ENCODE assay signal across 33 mouse cellular contexts in genomic region chr9:14948843-14949242, GRCm38 (mm10). TPM values are rescaled to one million over a fixed set of nuclear protein-coding genes. Genes with fewer than 3 reads are reported as not detected.
DNase-seq lines count a peak whose midpoint lies in the region; ATAC-seq and TF ChIP-seq lines count a peak whose summit lies in the region.
"Had no signal": no experiment of that assay in that cellular context is flagged by ENCODE, and none has a peak within 500 bp of the region (broad histone marks: within the 10 kb centered on the region; RNA-seq: fewer than 3 reads in every experiment).

No protein-coding gene starts in this region.

- no peaks in the 10 kb centered on the region for H3K4me1 ChIP-seq in forebrain, embryonic 13.5 days
- H3K4me1 ChIP-seq in forebrain, embryonic 15.5 days = no peaks in the 10 kb centered on the region
- H3K4me1 ChIP-seq in midbrain, embryonic 10.5 days = peaks cover 23% of the 10 kb centered on the region
- no peaks in the 10 kb centered on the region for H3K4me1 ChIP-seq in midbrain, postnatal 0 days (ENCODE audit: insufficient read depth, low read length)
- H3K4me1 ChIP-seq in midbrain, embryonic 13.5 days (replicated peaks) = peaks cover 17% of the 10 kb centered on the region
- H3K4me1 ChIP-seq: embryonic facial prominence, embryonic 13.5 days; heart, embryonic 12.5 days; heart, embryonic 15.5 days had no signal

- H3K9ac ChIP-seq in forebrain, embryonic 13.5 days = no peak overlapping the region
- H3K9ac ChIP-seq in forebrain, embryonic 15.5 days (replicated peaks) = no peak overlapping the region
- no peak overlapping the region for H3K9ac ChIP-seq in midbrain, postnatal 0 days (replicated peaks; ENCODE audit: low read length, poor library complexity, severe bottlenecking)
- no peak overlapping the region for H3K9ac ChIP-seq in midbrain, embryonic 13.5 days (replicated peaks)
- H3K9ac ChIP-seq: embryonic facial prominence, embryonic 13.5 days; forebrain, embryonic 12.5 days; forebrain, postnatal 0 days; heart, embryonic 12.5 days; heart, embryonic 15.5 days; hindbrain, embryonic 12.5 days had no signal

- peaks cover 7% of the 10 kb centered on the region for H3K9me3 ChIP-seq in forebrain, embryonic 13.5 days (replicated peaks)
- no peaks in the 10 kb centered on the region for H3K9me3 ChIP-seq in forebrain, embryonic 15.5 days
- H3K9me3 ChIP-seq in midbrain, embryonic 10.5 days (replicated peaks) = peaks cover 7% of the 10 kb centered on the region; the same call in 1 of the 2 replicates
- no peaks in the 10 kb centered on the region for H3K9me3 ChIP-seq in midbrain, postnatal 0 days (ENCODE audit: low read length)
- H3K9me3 ChIP-seq in midbrain, embryonic 13.5 days = no peaks in the 10 kb centered on the region; the same call in 1 of the 2 replicates
- H3K9me3 ChIP-seq: embryonic facial prominence, embryonic 10.5 days; embryonic facial prominence, embryonic 13.5 days; heart, embryonic 15.5 days had no signal

- no peaks in the 10 kb centered on the region for H3K27me3 ChIP-seq in forebrain, embryonic 13.5 days
- H3K27me3 ChIP-seq in forebrain, embryonic 15.5 days = no peaks in the 10 kb centered on the region
- no peaks in the 10 kb centered on the region for H3K27me3 ChIP-seq in midbrain, embryonic 10.5 days (ENCODE audit: low read depth, poor library complexity, severe bottlenecking)
- H3K27me3 ChIP-seq in midbrain, postnatal 0 days (ENCODE audit: insufficient read depth, low read length) = no peaks in the 10 kb centered on the region
- H3K27me3 ChIP-seq in midbrain, embryonic 13.5 days = no peaks in the 10 kb centered on the region
- H3K27me3 ChIP-seq: embryonic facial prominence, embryonic 13.5 days; forebrain, embryonic 12.5 days; heart, embryonic 12.5 days; heart, embryonic 15.5 days; hindbrain, embryonic 12.5 days had no signal

- no peak overlapping the region for H3K4me3 ChIP-seq in forebrain, embryonic 13.5 days
- no peak overlapping the region for H3K4me3 ChIP-seq in forebrain, embryonic 15.5 days
- H3K4me3 ChIP-seq in midbrain, embryonic 10.5 days = no peak overlapping the region
- no peak overlapping the region for H3K4me3 ChIP-seq in midbrain, postnatal 0 days (ENCODE audit: low read depth, low read length)
- no peak overlapping the region for H3K4me3 ChIP-seq in midbrain, embryonic 13.5 days (replicated peaks)
- H3K4me3 ChIP-seq: embryonic facial prominence, embryonic 10.5 days; embryonic facial prominence, embryonic 13.5 days; erythroblast, embryonic 14.5 days; forebrain, embryonic 12.5 days; gastrocnemius, adult 2 months; heart, embryonic 12.5 days; heart, embryonic 15.5 days; hindbrain, embryonic 12.5 days had no signal

- TF ChIP-seq CTCF in midbrain, postnatal 0 days (IDR thresholded peaks at IDR 0.05) = no peak

- ATAC-seq in forebrain, embryonic 13.5 days = 0 out of 2 replicates have a peak, but pooled peaks have one; percentile 19
- ATAC-seq in forebrain, embryonic 15.5 days (replicated peaks) = no peak
- no peak for ATAC-seq in midbrain, postnatal 0 days (ENCODE audit: low FRiP score)
- peak; percentile 84 for ATAC-seq in midbrain, embryonic 13.5 days
- ATAC-seq: forebrain, postnatal 0 days; hindbrain, embryonic 16.5 days had no signal

- 69% methylated on average over 5 of the region's 5 CpGs for WGBS in forebrain, embryonic 13.5 days
- WGBS in forebrain, embryonic 15.5 days = 72% methylated on average over 5 of the region's 5 CpGs
- 80% methylated on average over 5 of the region's 5 CpGs for WGBS in midbrain, embryonic 10.5 days
- 43% methylated on average over 5 of the region's 5 CpGs for WGBS in midbrain, postnatal 0 days
- WGBS in midbrain, embryonic 13.5 days = 37% methylated on average over 5 of the region's 5 CpGs

- no peak overlapping the region for H3K4me2 ChIP-seq in forebrain, embryonic 13.5 days
- no peak overlapping the region for H3K4me2 ChIP-seq in forebrain, embryonic 15.5 days (replicated peaks)
- H3K4me2 ChIP-seq in midbrain, postnatal 0 days (ENCODE audit: low read depth, low read length, poor library complexity, severe bottlenecking) = no peak overlapping the region
- no peak overlapping the region for H3K4me2 ChIP-seq in midbrain, embryonic 13.5 days (replicated peaks)
- H3K4me2 ChIP-seq: embryonic facial prominence, embryonic 13.5 days; forebrain, embryonic 12.5 days; heart, embryonic 12.5 days; heart, embryonic 15.5 days; hindbrain, embryonic 12.5 days had no signal

- DNase-seq in midbrain, embryonic 10.5 days (ENCODE audit: low spot score) = peak; percentile 18
- no peak for DNase-seq in midbrain, postnatal 0 days (ENCODE audit: low spot score)
- peak; percentile 46 for DNase-seq in retina, embryonic 14.5 days (ENCODE audit: low spot score)
- DNase-seq in cerebellum, adult 9-10 months = no peak
- DNase-seq in T-cell, adult 2 months (ENCODE audit: low spot score) = no peak
- DNase-seq: adrenal gland, postnatal 10 days; adrenal gland, postnatal 36 days; cerebellum, adult 11 months; cerebellum, adult 2 months; cerebellum, postnatal 10 days; cerebellum, postnatal 36 days; embryo, embryonic 11 days; forebrain, postnatal 0 days; gastrocnemius, adult 2 months; gastrocnemius, postnatal 14 days; heart, adult 18-20 months; heart, postnatal 10 days; heart, postnatal 4 days had no signal

- no peak overlapping the region for H3K27ac ChIP-seq in forebrain, embryonic 13.5 days
- H3K27ac ChIP-seq in forebrain, embryonic 15.5 days (replicated peaks) = no peak overlapping the region
- H3K27ac ChIP-seq in midbrain, embryonic 10.5 days (replicated peaks) = no peak overlapping the region
- H3K27ac ChIP-seq in midbrain, postnatal 0 days (ENCODE audit: low read depth, low read length) = no peak overlapping the region
- H3K27ac ChIP-seq in midbrain, embryonic 13.5 days = no peak overlapping the region
- H3K27ac ChIP-seq: embryonic facial prominence, embryonic 10.5 days; embryonic facial prominence, embryonic 13.5 days; forebrain, embryonic 12.5 days; gastrocnemius, adult 2 months; heart, embryonic 15.5 days; hindbrain, embryonic 12.5 days had no signal

- H3K36me3 ChIP-seq in forebrain, embryonic 13.5 days (ENCODE audit: poor library complexity, severe bottlenecking) = no peaks in the 10 kb centered on the region
- no peaks in the 10 kb centered on the region for H3K36me3 ChIP-seq in forebrain, embryonic 15.5 days
- no peaks in the 10 kb centered on the region; the same call in 1 of the 2 replicates for H3K36me3 ChIP-seq in midbrain, embryonic 10.5 days
- H3K36me3 ChIP-seq in midbrain, postnatal 0 days (ENCODE audit: insufficient read depth, low read length) = no peaks in the 10 kb centered on the region
- no peaks in the 10 kb centered on the region for H3K36me3 ChIP-seq in midbrain, embryonic 13.5 days
- H3K36me3 ChIP-seq: embryonic facial prominence, embryonic 10.5 days; embryonic facial prominence, embryonic 13.5 days; forebrain, embryonic 12.5 days; heart, embryonic 12.5 days; heart, embryonic 15.5 days; hindbrain, embryonic 12.5 days had no signal

RNA-seq across cellular contexts. Expression of gene Izumo1r, which starts 45.1 kb away (rescaled TPM):
- polyA plus RNA-seq in forebrain, embryonic 13.5 days (2015; fragmentation: Nextera tagmentation; extraction: Ambion mirVana) = not detected in 2 replicates
- polyA plus RNA-seq in forebrain, embryonic 15.5 days (2015; fragmentation: Nextera tagmentation; extraction: Ambion mirVana) = not detected in 2 replicates
- not detected in 2 replicates for polyA plus RNA-seq in midbrain, embryonic 10.5 days (2016; fragmentation: Nextera tagmentation; extraction: Ambion mirVana)
- total RNA-seq in midbrain, postnatal 0 days (2014; rRNA removed) = not detected in 2 replicates
- polyA plus RNA-seq in midbrain, postnatal 0 days (2015; fragmentation: Nextera tagmentation; extraction: Ambion mirVana) = not detected in 2 replicates
- not detected in 2 replicates for polyA plus RNA-seq in midbrain, embryonic 13.5 days (2015; fragmentation: Nextera tagmentation; extraction: Ambion mirVana)
- total RNA-seq: adrenal gland, adult 18-20 months; adrenal gland, postnatal 36 days; forebrain, postnatal 0 days; gastrocnemius, adult 2 months; gastrocnemius, postnatal 14 days; gastrocnemius, postnatal 4 days; heart, postnatal 10 days; heart, postnatal 4 days had no signal
- polyA plus RNA-seq: cerebellum, adult 2 months; cortical plate, adult 2 months; erythroblast, embryonic 14.5 days; forebrain, embryonic 12.5 days; forebrain, postnatal 0 days; frontal cortex, adult 2 months; heart, embryonic 12.5 days; hindbrain, embryonic 12.5 days; hindbrain, embryonic 16.5 days had no signal

Comparison
In these comparisons a context has a peak if more than half of its experiments do, and no peak if none do; other contexts are left out.
1. ATAC-seq: peak in forebrain, embryonic 13.5 days (single experiment) and midbrain, embryonic 13.5 days (single experiment); none in forebrain, embryonic 15.5 days (single experiment) and midbrain, postnatal 0 days (single experiment).
2. DNase-seq: peak in midbrain, embryonic 10.5 days (single experiment) and retina, embryonic 14.5 days (single experiment); none in midbrain, postnatal 0 days (single experiment), cerebellum, adult 9-10 months (single experiment) and T-cell, adult 2 months (single experiment).